Mouse (Mus musculus): Measurements from ENCODE around the gene Ptgdr. TPM values are rescaled to one million over a fixed set of nuclear protein-coding genes. Genes with fewer than 3 reads are reported as not detected.
A peak's percentile ranks its signal among the peaks of the same experiment; 100 is the strongest.
"Not testable (repeated sequence)": the region's sequence is repeated elsewhere in the genome, so short reads cannot be mapped to it uniquely, and the experiment has no call there.

Ptgdr gene
- 0.05 TPM in 1 of 2 replicates, not detected in the other for polyA plus RNA-seq (2016; fragmentation: Nextera tagmentation; extraction: Ambion mirVana)

DNA sequence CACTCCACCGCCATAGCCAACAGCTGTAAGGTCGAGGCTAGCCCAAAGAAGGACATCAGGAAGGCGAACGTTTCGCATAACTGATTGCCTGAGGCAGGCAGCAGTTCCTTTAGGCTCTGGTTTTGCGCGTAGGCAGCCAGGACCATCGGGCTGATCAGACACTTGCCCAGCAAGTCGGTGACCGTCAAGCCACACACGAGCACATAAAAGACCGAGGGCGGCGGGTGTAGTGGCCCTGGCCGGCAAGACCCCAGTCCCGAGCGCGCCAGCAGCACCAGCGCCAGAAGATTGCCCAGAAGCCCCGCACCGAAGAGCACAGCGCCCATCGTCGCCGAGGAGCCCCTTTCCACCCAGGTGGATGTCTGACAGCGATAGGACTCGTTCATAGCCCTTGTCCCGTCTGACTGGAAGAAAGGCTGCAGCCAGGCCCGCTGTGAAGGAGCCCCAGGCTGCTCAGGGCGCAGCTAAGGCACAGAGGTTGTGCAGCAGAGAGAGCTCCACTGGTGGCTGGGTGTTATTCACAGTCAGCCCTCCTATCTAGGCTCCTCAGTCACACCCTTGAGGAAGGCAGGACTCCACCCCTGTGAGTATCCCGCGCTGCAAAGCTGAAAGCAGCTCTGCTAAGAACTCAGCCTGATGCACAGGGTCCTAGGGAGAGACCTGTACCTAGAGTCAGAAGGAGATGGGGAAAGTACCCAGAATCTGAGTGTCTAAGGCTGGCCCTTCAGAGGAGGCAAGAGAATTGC, at the start of gene Ptgdr:
Gene Ptgdr (minus strand): TSS at position 508 of the 746 bp plus-strand sequence.
- peak; percentile 46 for DNase-seq (ENCODE audit: low spot score)
- under 1% methylated on average over 32 of the region's 32 CpGs for WGBS
- H3K4me3 ChIP-seq, result peak within 1 kb of the TSS; percentile 48
- no peaks in the 10 kb centered on the region for H3K36me3 ChIP-seq
- H3K9me3 ChIP-seq (replicated peaks), result no peaks in the 10 kb centered on the region
- H3K4me1 ChIP-seq, result peaks cover 31% of the 10 kb centered on the region
- no peak within 1 kb of the TSS; the same call in 1 of the 2 replicates for H3K27ac ChIP-seq
- H3K27me3 ChIP-seq (ENCODE audit: low read depth, poor library complexity, severe bottlenecking), result peaks cover 49% of the 10 kb centered on the region

DNA sequence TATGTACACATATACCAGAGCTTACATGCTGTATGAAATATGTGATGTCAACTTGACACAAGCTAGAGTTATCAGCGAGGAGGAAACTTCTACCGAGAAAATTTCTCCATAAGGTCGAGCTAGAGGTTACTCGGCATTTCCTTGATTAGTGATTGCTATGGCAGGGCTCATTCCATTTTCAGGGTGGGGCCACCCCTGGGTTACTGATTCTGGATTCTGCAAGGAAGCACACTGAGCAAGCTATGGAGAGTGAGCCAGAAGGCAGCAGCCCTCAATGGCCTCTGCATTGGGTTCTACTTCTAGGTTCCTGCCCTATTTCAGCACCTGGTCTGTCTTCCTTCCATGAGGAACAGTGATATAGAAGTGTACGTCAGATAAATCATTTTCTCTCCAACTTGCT, 48.6 kb upstream of the Ptgdr start:
- Histone ChIP-seq H3K4me3 (no peak overlapping the region), H3K4me1 (no peaks in the 10 kb centered on the region)
- 94% methylated on average over 5 of the region's 5 CpGs for WGBS

DNA sequence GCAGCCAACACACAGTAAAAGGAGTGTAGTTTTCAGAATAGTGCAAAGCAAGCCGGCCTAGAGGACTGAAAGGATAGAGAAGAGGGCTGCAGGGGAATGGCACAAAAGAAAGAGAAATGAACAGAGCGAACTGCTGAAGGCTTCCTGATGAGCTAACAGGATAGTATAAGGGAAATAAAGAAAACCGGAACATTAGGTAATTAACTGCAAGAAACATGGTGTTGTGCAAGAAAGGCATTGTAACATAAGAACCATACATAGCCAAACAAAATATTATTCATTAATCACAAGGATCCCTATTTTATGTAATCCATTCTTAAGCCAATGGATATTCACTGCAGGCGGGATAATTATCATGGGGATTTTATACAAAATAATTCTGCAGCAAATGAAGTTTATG, 45.0 kb upstream of the Ptgdr start:
- Histone ChIP-seq H3K36me3 (no peaks in the 10 kb centered on the region), H3K4me1 (no peaks in the 10 kb centered on the region), H3K27me3 (ENCODE audit: low read depth, poor library complexity, severe bottlenecking) (no peaks in the 10 kb centered on the region), H3K9me3 (replicated peaks) (no peaks in the 10 kb centered on the region), H3K4me3 (no peak overlapping the region), H3K27ac (no peak overlapping the region)
- WGBS, result 88% methylated on average over 4 of the region's 4 CpGs
- DNase-seq (ENCODE audit: low spot score), result no peak

More for the DNA sequence above, 48.6 kb upstream of the Ptgdr start:
- Histone ChIP-seq H3K9me3 (replicated peaks) (no peaks in the 10 kb centered on the region), H3K27ac (no peak overlapping the region), H3K27me3 (ENCODE audit: low read depth, poor library complexity, severe bottlenecking) (no peaks in the 10 kb centered on the region), H3K36me3 (no peaks in the 10 kb centered on the region)
- no peak for DNase-seq (ENCODE audit: low spot score)

DNA sequence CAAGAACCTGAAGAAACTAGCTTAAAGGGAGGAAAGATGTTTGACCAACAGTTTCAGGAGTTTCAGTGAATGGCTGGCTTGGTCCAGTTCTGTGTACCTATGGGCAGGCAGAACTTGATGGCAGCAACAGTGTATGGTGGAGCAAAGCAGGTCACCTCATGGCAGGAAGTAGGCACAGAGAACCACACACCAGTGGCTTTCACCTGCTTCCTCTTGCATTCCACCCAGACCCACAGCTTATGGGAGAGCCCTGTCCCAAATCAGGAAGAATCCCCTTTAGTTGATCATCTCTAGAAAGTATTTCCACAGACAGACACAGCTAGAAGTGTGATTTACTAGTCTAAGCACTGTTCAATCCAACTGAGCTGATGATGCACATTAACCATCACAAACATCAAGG, 42.6 kb upstream of the Ptgdr start:
- H3K27me3 ChIP-seq (ENCODE audit: low read depth, poor library complexity, severe bottlenecking); H3K9me3 ChIP-seq (replicated peaks); H3K4me1 ChIP-seq; H3K4me3 ChIP-seq; H3K36me3 ChIP-seq; H3K27ac ChIP-seq; DNase-seq (ENCODE audit: low spot score): not testable (repeated sequence)

DNA sequence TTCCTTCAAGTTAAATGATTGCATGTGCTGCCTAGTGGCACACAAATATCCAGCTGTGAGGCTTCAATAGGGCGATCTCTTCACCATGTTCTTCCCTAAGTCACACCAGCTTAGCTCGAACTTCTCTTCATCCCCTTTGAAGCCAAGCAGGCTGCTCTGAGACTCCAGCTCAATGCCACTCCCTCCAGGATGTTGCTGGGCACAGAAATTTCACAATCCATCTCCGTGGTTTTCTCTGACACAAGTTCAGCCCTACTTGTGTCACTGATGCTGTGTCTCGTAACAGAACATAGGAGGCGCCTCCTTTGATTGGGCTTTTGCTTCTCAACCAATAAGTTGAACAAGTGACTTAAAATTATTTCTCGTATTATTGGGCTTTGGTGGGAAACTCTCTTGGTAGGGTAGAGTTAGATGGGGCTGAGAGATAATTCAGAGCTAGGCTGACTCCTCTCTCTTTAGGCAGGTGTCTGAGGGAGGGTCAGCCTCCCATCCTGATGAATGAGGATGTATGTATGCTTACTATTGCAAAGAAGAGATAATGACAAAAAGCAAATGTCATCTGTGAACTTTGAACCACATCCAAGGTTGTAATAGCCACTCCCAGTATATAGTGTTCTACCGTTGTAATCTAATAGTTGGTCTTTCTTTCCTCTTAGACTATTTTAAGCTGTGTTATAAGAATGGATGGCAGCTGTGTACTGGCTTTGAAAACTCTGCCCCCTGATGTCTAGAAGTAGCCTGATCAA, 32.4 kb upstream of the Ptgdr start:
- Histone ChIP-seq H3K4me3 (no peak overlapping the region), H3K27ac (no peak overlapping the region), H3K4me1 (no peaks in the 10 kb centered on the region), H3K9me3 (replicated peaks) (no peaks in the 10 kb centered on the region), H3K27me3 (ENCODE audit: low read depth, poor library complexity, severe bottlenecking) (no peaks in the 10 kb centered on the region), H3K36me3 (no peaks in the 10 kb centered on the region)
- 76% methylated on average over 7 of the region's 7 CpGs for WGBS
- no peak for DNase-seq (ENCODE audit: low spot score)

DNA sequence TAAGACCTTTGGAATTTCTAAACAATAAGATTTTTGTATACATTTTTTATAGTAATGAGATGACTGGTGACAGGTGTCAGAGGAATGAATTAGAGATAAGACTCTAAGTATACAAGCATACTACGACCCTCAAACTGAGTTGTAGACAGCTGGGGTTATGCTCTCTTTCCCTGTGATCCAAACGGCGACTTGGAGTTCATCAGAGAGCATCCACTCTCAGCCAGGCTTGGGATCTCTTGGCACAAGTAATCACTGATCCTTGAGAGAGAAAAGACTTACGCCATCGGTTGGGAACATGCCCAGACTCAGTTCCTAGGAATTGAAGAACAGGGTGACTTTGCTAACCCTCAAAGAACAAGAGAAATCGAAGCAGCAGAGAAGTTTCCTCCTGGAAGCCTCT, 10.5 kb upstream of the Ptgdr start:
- Histone ChIP-seq H3K36me3 (no peaks in the 10 kb centered on the region), H3K27ac (no peak overlapping the region), H3K4me1 (no peaks in the 10 kb centered on the region), H3K4me3 (no peak overlapping the region), H3K9me3 (replicated peaks) (no peaks in the 10 kb centered on the region), H3K27me3 (ENCODE audit: low read depth, poor library complexity, severe bottlenecking) (0 out of 2 replicates have a peak, but pooled peaks cover 4% of the 10 kb centered on the region)
- DNase-seq (ENCODE audit: low spot score), result no peak
- WGBS, result 89% methylated on average over 6 of the region's 6 CpGs

DNA sequence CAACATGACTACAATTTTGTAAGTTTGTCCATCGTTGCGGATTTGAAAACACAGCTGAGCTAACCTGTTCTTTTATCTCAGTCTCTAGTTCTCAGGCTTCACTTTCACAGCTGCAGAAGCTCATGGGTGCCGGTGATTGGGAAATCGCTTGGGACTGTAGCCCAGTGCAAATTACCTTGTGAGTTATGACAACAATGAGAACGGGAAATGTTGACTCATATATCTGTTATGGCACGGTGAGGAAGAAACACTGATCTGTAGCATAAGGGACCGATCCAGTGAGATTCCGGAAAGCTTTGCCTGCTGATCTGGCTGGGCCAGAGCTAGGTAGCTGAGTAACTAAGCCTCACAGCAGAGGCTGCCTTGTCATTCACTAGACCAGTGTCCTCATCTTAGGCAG, 6.5 kb upstream of the Ptgdr start:
- Histone ChIP-seq H3K9me3 (replicated peaks) (no peaks in the 10 kb centered on the region), H3K4me3 (no peak overlapping the region), H3K36me3 (no peaks in the 10 kb centered on the region), H3K27ac (no peak overlapping the region), H3K27me3 (ENCODE audit: low read depth, poor library complexity, severe bottlenecking) (peaks cover 9% of the 10 kb centered on the region; the same call in 1 of the 2 replicates), H3K4me1 (peaks cover 18% of the 10 kb centered on the region)
- no peak for DNase-seq (ENCODE audit: low spot score)
- 93% methylated on average over 8 of the region's 8 CpGs for WGBS

DNA sequence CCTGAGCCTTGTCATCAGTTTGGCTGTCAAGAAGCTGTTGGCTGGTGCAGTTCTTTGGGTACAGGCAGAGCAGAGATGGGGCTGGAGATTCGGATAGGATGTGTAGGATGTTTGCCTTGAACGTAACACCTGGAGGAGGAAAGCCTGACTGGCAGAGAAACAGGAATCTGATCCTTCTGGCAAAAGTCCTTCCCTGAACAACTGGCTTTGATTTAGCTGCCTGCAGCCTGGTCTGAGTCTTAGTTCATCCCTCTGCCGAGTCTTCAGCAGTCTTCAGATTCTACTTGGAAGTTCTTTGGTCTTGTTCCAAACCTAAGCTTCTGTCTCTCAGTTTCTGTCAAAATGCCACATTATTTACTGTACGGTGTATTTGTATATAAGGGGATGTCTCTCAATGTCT, 3.9 kb upstream of the Ptgdr start:
- no peaks in the 10 kb centered on the region for H3K9me3 ChIP-seq (replicated peaks)
- H3K4me3 ChIP-seq, result no peak overlapping the region
- 46% methylated on average over 4 of the region's 4 CpGs for WGBS
- peaks cover 35% of the 10 kb centered on the region for H3K27me3 ChIP-seq (ENCODE audit: low read depth, poor library complexity, severe bottlenecking)
- H3K4me1 ChIP-seq, result peaks cover 31% of the 10 kb centered on the region
- H3K27ac ChIP-seq, result peak overlapping the region; percentile 53
- no peak for DNase-seq (ENCODE audit: low spot score)
- no peaks in the 10 kb centered on the region for H3K36me3 ChIP-seq

DNA sequence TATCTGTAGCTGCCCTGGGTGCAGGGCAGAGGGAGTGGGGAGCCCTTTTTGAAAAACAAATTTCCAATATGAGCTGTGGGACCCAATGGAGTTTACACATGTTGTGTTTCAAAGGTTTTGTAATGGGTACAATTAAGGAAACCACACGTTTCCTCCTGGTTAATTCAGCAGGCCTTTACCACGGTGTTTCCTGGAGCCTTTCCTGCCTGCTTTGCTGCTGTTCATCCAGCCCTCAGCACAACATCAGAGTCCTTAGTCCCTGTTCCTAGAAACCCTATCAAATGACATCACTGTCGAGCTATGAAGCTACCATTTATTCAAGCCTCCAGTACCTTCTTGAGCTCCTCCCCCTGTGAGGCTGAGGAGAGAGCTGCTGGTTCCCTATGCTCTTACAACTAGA, 2.0 kb upstream of the Ptgdr start:
- Histone ChIP-seq H3K36me3 (no peaks in the 10 kb centered on the region), H3K27me3 (ENCODE audit: low read depth, poor library complexity, severe bottlenecking) (peaks cover 53% of the 10 kb centered on the region), H3K4me3 (no peak overlapping the region), H3K27ac (no peak overlapping the region), H3K9me3 (replicated peaks) (no peaks in the 10 kb centered on the region), H3K4me1 (peaks cover 31% of the 10 kb centered on the region)
- no peak for DNase-seq (ENCODE audit: low spot score)
- WGBS, result 60% methylated on average over 3 of the region's 3 CpGs

DNA sequence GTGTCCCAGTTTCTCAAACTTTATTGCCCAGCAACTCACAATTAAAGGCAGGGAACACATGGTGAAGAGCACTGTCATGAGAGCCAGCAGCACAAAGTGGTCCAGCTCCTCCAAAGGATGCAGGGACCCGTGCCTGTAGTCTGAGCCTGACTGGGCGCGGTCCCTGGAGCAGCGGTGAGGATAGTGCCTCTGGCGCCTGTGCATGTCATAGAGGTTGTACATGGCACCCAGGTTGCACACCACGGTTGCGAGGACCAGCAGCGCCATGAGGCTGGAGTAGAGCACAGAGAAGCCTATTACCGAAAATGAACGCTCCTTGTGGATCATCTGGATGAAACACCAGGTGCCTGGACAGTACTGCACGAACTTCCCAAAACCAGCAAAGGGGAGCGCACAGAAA, 803 bp downstream of the Ptgdr start:
- Histone ChIP-seq H3K9me3 (replicated peaks) (no peaks in the 10 kb centered on the region), H3K36me3 (no peaks in the 10 kb centered on the region), H3K4me3 (peak overlapping the region; percentile 48), H3K4me1 (peaks cover 24% of the 10 kb centered on the region), H3K27ac (no peak overlapping the region), H3K27me3 (ENCODE audit: low read depth, poor library complexity, severe bottlenecking) (peaks cover 49% of the 10 kb centered on the region)
- 16% methylated on average over 12 of the region's 12 CpGs for WGBS
- no peak for DNase-seq (ENCODE audit: low spot score)

DNA sequence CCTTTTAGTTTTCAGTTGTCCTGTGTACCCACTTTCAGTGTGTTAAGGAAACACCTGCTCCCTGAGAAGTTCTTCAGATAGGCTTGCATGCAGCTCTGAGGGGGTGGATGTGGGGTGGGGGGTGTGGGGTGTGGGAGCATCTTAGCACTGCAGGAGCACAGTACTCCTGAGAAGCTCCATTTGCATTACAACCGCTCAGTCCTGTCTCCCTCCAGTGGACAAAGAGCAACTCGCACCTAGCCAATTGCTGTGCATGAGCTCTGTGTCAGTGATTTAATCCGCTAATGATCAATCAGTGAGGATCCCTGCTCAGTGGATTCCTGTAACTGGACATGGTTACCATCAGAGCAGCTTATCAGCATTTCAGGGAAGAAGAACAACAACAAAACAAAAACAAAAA, 8.5 kb downstream of the Ptgdr start:
- not testable (repeated sequence) for H3K36me3 ChIP-seq; DNase-seq (ENCODE audit: low spot score); H3K9me3 ChIP-seq (replicated peaks); H3K27me3 ChIP-seq (ENCODE audit: low read depth, poor library complexity, severe bottlenecking); H3K4me1 ChIP-seq; H3K27ac ChIP-seq; H3K4me3 ChIP-seq
- WGBS, result 1% methylated on average over 3 of the region's 3 CpGs

DNA sequence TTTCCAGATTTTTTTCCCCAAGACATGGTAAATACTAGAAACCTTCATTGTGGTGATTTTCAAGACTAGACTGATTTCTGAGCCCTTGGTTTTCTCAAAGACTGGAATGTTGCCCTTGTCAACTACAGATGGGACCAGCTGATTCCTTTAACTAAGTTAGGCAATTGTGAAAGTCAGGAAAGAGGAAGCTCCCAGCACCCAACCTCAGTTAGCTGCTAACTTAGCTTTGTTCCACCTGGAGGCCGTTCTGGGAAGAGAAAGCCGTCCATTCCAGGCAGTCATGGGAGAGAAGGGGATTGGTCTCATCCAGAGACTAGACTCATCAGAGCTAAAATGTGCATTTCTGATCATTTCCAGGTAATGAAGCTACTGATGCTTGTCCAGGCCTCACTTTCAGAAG, 11.4 kb downstream of the Ptgdr start:
- H3K36me3 ChIP-seq, result no peaks in the 10 kb centered on the region
- DNase-seq (ENCODE audit: low spot score), result no peak
- no peaks in the 10 kb centered on the region for H3K27me3 ChIP-seq (ENCODE audit: low read depth, poor library complexity, severe bottlenecking)
- H3K27ac ChIP-seq, result no peak overlapping the region
- H3K4me3 ChIP-seq, result no peak overlapping the region
- peaks cover 10% of the 10 kb centered on the region for H3K4me1 ChIP-seq
- WGBS, result 85% methylated on average over 2 of the region's 2 CpGs
- H3K9me3 ChIP-seq (replicated peaks), result no peaks in the 10 kb centered on the region

DNA sequence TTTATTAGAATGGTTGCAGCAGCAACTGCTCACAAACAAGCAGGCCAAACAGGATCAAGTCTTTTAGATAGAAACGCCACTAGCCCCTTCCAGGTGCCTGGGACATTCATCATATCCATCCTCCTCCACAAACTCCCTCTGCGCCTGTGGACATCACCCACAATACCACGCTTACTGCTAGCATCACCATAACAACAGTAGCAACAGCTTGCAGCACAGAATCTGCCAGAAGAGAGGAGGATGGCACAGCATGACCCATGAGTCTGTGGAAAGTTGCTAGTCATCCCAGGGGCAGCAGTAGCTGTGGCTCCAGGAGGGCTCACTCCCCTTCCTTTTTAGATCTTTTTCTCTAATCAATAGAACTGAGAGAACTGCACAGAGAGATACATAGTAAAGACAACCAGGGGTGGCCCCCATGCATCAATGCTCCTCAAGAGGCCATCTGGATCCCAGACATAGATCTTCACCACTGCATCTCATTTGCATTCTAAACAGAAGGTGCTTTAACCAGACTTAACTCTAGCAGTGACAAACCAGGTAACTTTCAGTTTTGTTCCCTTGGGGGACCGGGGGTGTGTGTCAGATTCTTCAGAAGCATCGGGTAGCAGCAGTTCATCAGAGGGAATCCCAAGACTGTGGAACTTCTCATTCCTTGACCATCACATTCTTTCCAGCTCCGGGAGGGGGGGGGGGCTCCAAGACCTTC, 12.5 kb downstream of the Ptgdr start:
- Histone ChIP-seq H3K4me1 (peaks cover 10% of the 10 kb centered on the region), H3K36me3 (no peaks in the 10 kb centered on the region), H3K27me3 (ENCODE audit: low read depth, poor library complexity, severe bottlenecking) (no peaks in the 10 kb centered on the region), H3K4me3 (no peak overlapping the region), H3K27ac (no peak overlapping the region), H3K9me3 (replicated peaks) (no peaks in the 10 kb centered on the region)
- no peak for DNase-seq (ENCODE audit: low spot score)
- WGBS, result 75% methylated on average over 6 of the region's 6 CpGs

Data from limb, embryonic 10.5 days (tissue).